28 mouse cellular contexts compared by ENCODE assay signal in the genomic region with DNA sequence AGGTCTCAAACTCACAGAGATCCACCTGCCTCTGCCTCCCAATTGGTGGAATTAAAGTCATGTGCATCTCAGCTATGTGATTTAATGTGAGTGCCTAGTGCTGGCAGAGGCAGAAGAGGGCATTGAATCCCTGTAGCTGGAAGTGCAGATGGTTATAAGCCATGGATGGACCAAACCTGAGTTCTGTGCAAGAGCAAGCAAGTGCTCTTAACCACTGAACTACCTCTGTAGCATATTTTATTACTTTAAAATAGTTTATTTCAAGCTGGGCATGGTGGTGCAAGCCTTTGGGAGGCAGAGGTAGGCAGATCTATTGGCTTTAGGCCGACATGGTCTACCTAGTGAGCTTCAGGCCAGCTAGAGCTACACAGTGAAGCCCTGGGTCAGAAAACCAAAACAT.
"Had no signal": no experiment of that assay in that cellular context is flagged by ENCODE, and none has a peak within 500 bp of the region (broad histone marks: within the 10 kb centered on the region; RNA-seq: fewer than 3 reads in every experiment).

No protein-coding gene starts in this region.

- DNase-seq: cerebellum, adult 2 months; cerebellum, adult 8-10 months; cerebellum, adult 9-10 months; cerebellum, adult 9-11 months; cerebellum, postnatal 10 days; cerebellum, postnatal 14 days; cerebellum, postnatal 25 days; cerebellum, postnatal 36 days; embryo, embryonic 11 days; forebrain, postnatal 0 days; gastrocnemius, adult 2 months; gastrocnemius, postnatal 10 days; gastrocnemius, postnatal 14 days; gastrocnemius, postnatal 25 days; gastrocnemius, postnatal 36 days; heart, adult 18-20 months; heart, adult 2 months had no signal

- H3K9me3 ChIP-seq: embryonic facial prominence, embryonic 10.5 days; embryonic facial prominence, embryonic 12.5 days; embryonic facial prominence, embryonic 13.5 days; embryonic facial prominence, embryonic 15.5 days; forebrain, embryonic 10.5 days; forebrain, embryonic 12.5 days; forebrain, embryonic 13.5 days; forebrain, embryonic 15.5 days had no signal

- ATAC-seq: forebrain, embryonic 13.5 days; forebrain, embryonic 14.5 days; forebrain, embryonic 15.5 days; forebrain, embryonic 16.5 days; forebrain, postnatal 0 days had no signal

- H3K9ac ChIP-seq: embryonic facial prominence, embryonic 12.5 days; embryonic facial prominence, embryonic 13.5 days; embryonic facial prominence, embryonic 15.5 days; forebrain, embryonic 12.5 days; forebrain, embryonic 13.5 days; forebrain, embryonic 15.5 days; forebrain, postnatal 0 days had no signal

- H3K27me3 ChIP-seq: embryonic facial prominence, embryonic 12.5 days; embryonic facial prominence, embryonic 13.5 days; embryonic facial prominence, embryonic 15.5 days; forebrain, embryonic 12.5 days; forebrain, embryonic 13.5 days; forebrain, embryonic 15.5 days had no signal

- H3K4me2 ChIP-seq: embryonic facial prominence, embryonic 12.5 days; embryonic facial prominence, embryonic 13.5 days; embryonic facial prominence, embryonic 15.5 days; forebrain, embryonic 12.5 days; forebrain, embryonic 13.5 days; forebrain, embryonic 15.5 days had no signal

- H3K4me1 ChIP-seq: embryonic facial prominence, embryonic 12.5 days; embryonic facial prominence, embryonic 13.5 days; embryonic facial prominence, embryonic 15.5 days; forebrain, embryonic 12.5 days; forebrain, embryonic 13.5 days; forebrain, embryonic 15.5 days had no signal

- H3K27ac ChIP-seq: embryonic facial prominence, embryonic 10.5 days; embryonic facial prominence, embryonic 12.5 days; embryonic facial prominence, embryonic 13.5 days; embryonic facial prominence, embryonic 15.5 days; forebrain, embryonic 10.5 days; forebrain, embryonic 12.5 days; forebrain, embryonic 13.5 days; forebrain, embryonic 15.5 days; gastrocnemius, adult 2 months; heart, adult 2 months had no signal

- H3K4me3 ChIP-seq: embryonic facial prominence, embryonic 10.5 days; embryonic facial prominence, embryonic 12.5 days; embryonic facial prominence, embryonic 13.5 days; embryonic facial prominence, embryonic 15.5 days; erythroblast, embryonic 14.5 days; forebrain, embryonic 10.5 days; forebrain, embryonic 12.5 days; forebrain, embryonic 13.5 days; forebrain, embryonic 15.5 days; gastrocnemius, adult 2 months; heart, adult 2 months had no signal
